Mouse (Mus musculus) thymus, postnatal 36 days (tissue): ENCODE measurements at regions not wholly inside any gene's neighbourhood (a gene's known extent, or its start where the extent isn't known, plus 50 kb on each side); places are given as distances from the start of the nearest gene placed in this dataset.

ENCODE experiments used
- DNase-seq, 2 experiments: peaks; one replicate each; pipeline ENCODE4 v3.0.0; 2022; ENCODE audit warnings: mixed read lengths in 2 of 2

GRCm38 (mm10) chr14:73996229-73996628, 335.2 kb downstream of the Gm21750 start:
- DNase-seq = no peak

GRCm38 (mm10) chr14:73997796-73998195, 336.8 kb downstream of the Gm21750 start:
- DNase-seq = no peak

- DNase-seq = no peak
These were observed 338.4 kb downstream of the Gm21750 start for GRCm38 (mm10) chr14:73999409-73999909.

GRCm38 (mm10) chr14:74006911-74007310, 345.9 kb downstream of the Gm21750 start:
- no peak for DNase-seq

- DNase-seq = no peak
These were observed 350.5 kb downstream of the Gm21750 start for GRCm38 (mm10) chr14:74011555-74011954.

- no peak for DNase-seq
These were observed 358.4 kb downstream of the Gm21750 start for GRCm38 (mm10) chr14:74019421-74019820.

GRCm38 (mm10) chr14:74047009-74047694, 386.1 kb downstream of the Gm21750 start:
- DNase-seq = no peak

- no peak for DNase-seq
These were observed 386.8 kb downstream of the Gm21750 start for GRCm38 (mm10) chr14:74047695-74048280.

GRCm38 (mm10) chr14:74048386-74048785, 387.4 kb downstream of the Gm21750 start:
- DNase-seq = no peak

GRCm38 (mm10) chr14:74066051-74066450, 405.0 kb downstream of the Gm21750 start:
- DNase-seq = no peak

- DNase-seq = no peak
These were observed 432.0 kb downstream of the Gm21750 start for GRCm38 (mm10) chr14:74093016-74093415.

- no peak for DNase-seq
These were observed 438.7 kb downstream of the Gm21750 start for GRCm38 (mm10) chr14:74099696-74100095.

- DNase-seq = no peak
These were observed 451.6 kb downstream of the Gm21750 start for GRCm38 (mm10) chr14:74112603-74113002.

- no peak for DNase-seq
These were observed 452.1 kb downstream of the Gm21750 start for GRCm38 (mm10) chr14:74113116-74113515.

GRCm38 (mm10) chr14:74113556-74113955, 452.5 kb downstream of the Gm21750 start:
- no peak for DNase-seq

- no peak for DNase-seq
These were observed 456.7 kb downstream of the Gm21750 start for GRCm38 (mm10) chr14:74117686-74118085.

GRCm38 (mm10) chr14:74145202-74145700, 484.2 kb downstream of the Gm21750 start:
- DNase-seq = no peak

- no peak for DNase-seq
These were observed 474.4 kb upstream of the Htr2a start for GRCm38 (mm10) chr14:74166221-74166620.

- no peak for DNase-seq
These were observed 471.3 kb upstream of the Htr2a start for GRCm38 (mm10) chr14:74169131-74169875.

GRCm38 (mm10) chr14:74180066-74180465, 460.6 kb upstream of the Htr2a start:
- DNase-seq = no peak

- DNase-seq = no peak
These were observed 457.6 kb upstream of the Htr2a start for GRCm38 (mm10) chr14:74182996-74183395.

GRCm38 (mm10) chr14:74201710-74202109, 438.9 kb upstream of the Htr2a start:
- DNase-seq = no peak

- DNase-seq = no peak
These were observed 435.6 kb upstream of the Htr2a start for GRCm38 (mm10) chr14:74205011-74205410.
